ENCODE assay signal across 13 mouse cellular contexts in genomic region chr3:117866696-117867407, GRCm38 (mm10). TPM values are rescaled to one million over a fixed set of nuclear protein-coding genes. Genes with fewer than 3 reads are reported as not detected.
DNase-seq lines count a peak whose midpoint lies in the region; ATAC-seq and TF ChIP-seq lines count a peak whose summit lies in the region.
"Had no signal": no experiment of that assay in that cellular context is flagged by ENCODE, and none has a peak within 500 bp of the region (broad histone marks: within the 10 kb centered on the region; RNA-seq: fewer than 3 reads in every experiment).

No protein-coding gene starts in this region.

- H3K4me2 ChIP-seq in liver, postnatal 0 days (ENCODE audit: low read depth, low read length): 0 out of 2 replicates have a peak overlapping the region, but pooled peaks have one; percentile 3
- H3K4me2 ChIP-seq in heart, embryonic 11.5 days: peak overlapping the region; percentile 68
- peak overlapping the region; percentile 73 for H3K4me2 ChIP-seq in intestine, embryonic 15.5 days (replicated peaks)
- H3K4me2 ChIP-seq in myocyte (ENCODE audit: low read depth): peak overlapping the region; percentile 87
- H3K4me2 ChIP-seq: forebrain, embryonic 15.5 days had no signal

- TF ChIP-seq CTCF in liver, postnatal 0 days (IDR thresholded peaks at IDR 0.05; ENCODE audit: low read depth): no peak

- H3K27me3 ChIP-seq in liver, postnatal 0 days (ENCODE audit: insufficient read depth, low read length): no peaks in the 10 kb centered on the region
- no peaks in the 10 kb centered on the region for H3K27me3 ChIP-seq in heart, embryonic 11.5 days (ENCODE audit: control insufficient read depth, insufficient read depth, low read length)
- no peaks in the 10 kb centered on the region for H3K27me3 ChIP-seq in intestine, embryonic 15.5 days (replicated peaks)
- no peaks in the 10 kb centered on the region for H3K27me3 ChIP-seq in myocyte (ENCODE audit: control insufficient read depth, insufficient read depth, insufficient read length)
- H3K27me3 ChIP-seq: forebrain, embryonic 15.5 days; hindbrain, embryonic 12.5 days; megakaryocyte, embryonic 14.5 days; neural tube, embryonic 15.5 days had no signal

- no peak for TF ChIP-seq EP300 in liver, postnatal 0 days (IDR thresholded peaks at IDR 0.05; ENCODE audit: low read depth)

- DNase-seq in liver, postnatal 0 days: no peak
- no peak for DNase-seq in liver
- DNase-seq in adrenal gland, postnatal 10 days: no peak
- no peak for DNase-seq in right cerebral cortex, postnatal 36 days (ENCODE audit: low spot score in 2 of 2)
- DNase-seq: adrenal gland, adult 2 months; cerebellum, adult 2 months had no signal

- no peak overlapping the region for H3K4me3 ChIP-seq in liver, postnatal 0 days (ENCODE audit: low read depth, low read length)
- H3K4me3 ChIP-seq in heart, embryonic 11.5 days (ENCODE audit: low read depth, low read length): no peak overlapping the region
- H3K4me3 ChIP-seq in intestine, embryonic 15.5 days (replicated peaks): no peak overlapping the region
- peak overlapping the region; percentile 58 for H3K4me3 ChIP-seq in myocyte
- H3K4me3 ChIP-seq: forebrain, embryonic 15.5 days; hindbrain, embryonic 12.5 days; megakaryocyte, embryonic 14.5 days; neural tube, embryonic 15.5 days had no signal

- peaks cover 10% of the 10 kb centered on the region for H3K79me2 ChIP-seq in myocyte (ENCODE audit: control insufficient read depth, insufficient read depth)

- no peaks in the 10 kb centered on the region for H3K9me3 ChIP-seq in liver, postnatal 0 days (ENCODE audit: low read length)
- H3K9me3 ChIP-seq in heart, embryonic 11.5 days (replicated peaks; ENCODE audit: control insufficient read depth, low read length): no peaks in the 10 kb centered on the region
- no peaks in the 10 kb centered on the region for H3K9me3 ChIP-seq in intestine, embryonic 15.5 days
- H3K9me3 ChIP-seq: forebrain, embryonic 15.5 days; hindbrain, embryonic 12.5 days; megakaryocyte, embryonic 14.5 days; neural tube, embryonic 15.5 days had no signal

- H3K27ac ChIP-seq in liver, postnatal 0 days (ENCODE audit: low read depth): no peak overlapping the region
- no peak overlapping the region for H3K27ac ChIP-seq in heart, embryonic 11.5 days (ENCODE audit: low read depth, low read length)
- no peak overlapping the region for H3K27ac ChIP-seq in intestine, embryonic 15.5 days
- H3K27ac ChIP-seq: forebrain, embryonic 15.5 days; hindbrain, embryonic 12.5 days; neural tube, embryonic 15.5 days had no signal

- H3K4me1 ChIP-seq in liver, postnatal 0 days (ENCODE audit: insufficient read depth): peaks cover 5% of the 10 kb centered on the region
- peaks cover 2% of the 10 kb centered on the region; the same call in 1 of the 2 replicates for H3K4me1 ChIP-seq in heart, embryonic 11.5 days (ENCODE audit: control insufficient read depth, insufficient read depth, low read length)
- no peaks in the 10 kb centered on the region for H3K4me1 ChIP-seq in intestine, embryonic 15.5 days (replicated peaks)
- H3K4me1 ChIP-seq: hindbrain, embryonic 12.5 days had no signal

- TF ChIP-seq POLR2A in myocyte (IDR thresholded peaks at IDR 0.05; ENCODE audit: insufficient read length, low read depth): no peak

- H3K9ac ChIP-seq in liver, postnatal 0 days (replicated peaks): no peak overlapping the region
- no peak overlapping the region for H3K9ac ChIP-seq in heart, embryonic 11.5 days (ENCODE audit: low read depth, low read length)
- H3K9ac ChIP-seq in intestine, embryonic 15.5 days: no peak overlapping the region
- H3K9ac ChIP-seq: forebrain, embryonic 15.5 days; hindbrain, embryonic 12.5 days; neural tube, embryonic 15.5 days had no signal

- no peak overlapping the region for H3ac ChIP-seq in myocyte (ENCODE audit: control insufficient read depth, insufficient read length)

- no peak for ATAC-seq in liver, postnatal 0 days
- ATAC-seq in heart, embryonic 11.5 days (replicated peaks; ENCODE audit: insufficient number of reproducible peaks, low FRiP score, low TSS enrichment): no peak
- no peak for ATAC-seq in intestine, embryonic 15.5 days
- ATAC-seq: forebrain, embryonic 15.5 days had no signal

- 67% methylated on average over 12 of the region's 12 CpGs for WGBS in liver, postnatal 0 days (ENCODE audit: insufficient replicate concordance)
- WGBS in heart, embryonic 11.5 days (ENCODE audit: insufficient replicate concordance): 54% methylated on average over 12 of the region's 12 CpGs
- 58% methylated on average over 12 of the region's 12 CpGs for WGBS in intestine, embryonic 15.5 days

- no peaks in the 10 kb centered on the region for H3K36me3 ChIP-seq in liver, postnatal 0 days (replicated peaks; ENCODE audit: insufficient read depth, low read length)
- H3K36me3 ChIP-seq in heart, embryonic 11.5 days (ENCODE audit: control insufficient read depth, insufficient read depth, low read length): no peaks in the 10 kb centered on the region
- no peaks in the 10 kb centered on the region for H3K36me3 ChIP-seq in intestine, embryonic 15.5 days
- no peaks in the 10 kb centered on the region for H3K36me3 ChIP-seq in myocyte (ENCODE audit: control insufficient read depth, insufficient read depth)
- H3K36me3 ChIP-seq: forebrain, embryonic 15.5 days; hindbrain, embryonic 12.5 days; neural tube, embryonic 15.5 days had no signal

TF ChIP-seq in myocyte, 11 proteins besides CTCF, POLR2A, EP300 and RAD21:
- TF ChIP-seq E2F4 (IDR thresholded peaks at IDR 0.05; ENCODE audit: insufficient read depth) (no peak), REST (IDR thresholded peaks at IDR 0.05; ENCODE audit: insufficient read depth, insufficient read length) (no peak), POLR2AphosphoS2 (IDR thresholded peaks at IDR 0.05; ENCODE audit: insufficient read length, low read depth) (no peak), CEBPB (IDR thresholded peaks at IDR 0.05; ENCODE audit: insufficient read depth, poor library complexity, severe bottlenecking) (0 out of 2 replicates have a peak, but pooled peaks have one; percentile 28), MYOG (IDR thresholded peaks at IDR 0.05; ENCODE audit: control insufficient read depth in 1 of 3, insufficient read depth in 1 of 3, insufficient read length in 2 of 3, low read depth in 2 of 3) (peak in 1 of 3 experiments; percentile 66), TCF3 (IDR thresholded peaks at IDR 0.05; ENCODE audit: insufficient read length, low read depth) (no peak), MAX (IDR thresholded peaks at IDR 0.05; ENCODE audit: low read depth) (no peak), TCF12 (IDR thresholded peaks at IDR 0.05; ENCODE audit: insufficient read depth, poor library complexity, severe bottlenecking) (peak; percentile 1)

RNA-seq across cellular contexts. Expression of gene Snx7, which starts 1.9 kb away (rescaled TPM):
- 13.4 and 14.1 TPM in 2 replicates for polyA plus RNA-seq in liver, postnatal 0 days (2015; fragmentation: Nextera tagmentation; extraction: Ambion mirVana)
- polyA plus RNA-seq in heart, embryonic 11.5 days (2014; fragmentation: Nextera tagmentation; extraction: Ambion mirVana): 38.4 and 44.8 TPM in 2 replicates
- 75.0 and 81.1 TPM in 2 replicates for polyA plus RNA-seq in intestine, embryonic 15.5 days (2015; fragmentation: Nextera tagmentation; extraction: Ambion mirVana)
- 28.3 TPM for polyA plus RNA-seq in myocyte (2012; fragmentation: generic; extraction: Trizol)
- 10 to 100 TPM; 34.5 to 37.4 TPM for total RNA-seq in adrenal gland, postnatal 10 days (2021)

Comparison
In these comparisons a context has a peak if more than half of its experiments do, and no peak if none do; other contexts are left out.
1. H3K4me2 ChIP-seq: peak in every context shown above with its lines; median percentile 87 in myocyte; 73 in intestine, embryonic 15.5 days; 68 in heart, embryonic 11.5 days; 3 in liver, postnatal 0 days.